Mouse (Mus musculus): Measurements from ENCODE around the gene Riok1.

GRCm38 (mm10) chr13:38064854-38065663, 28.3 kb downstream of the Riok1 start:
- TF ChIP-seq GATA1 (IDR thresholded peaks at IDR 0.05; ENCODE audit: borderline replicate concordance, low read length) (no peak), FLI1 (IDR thresholded peaks at IDR 0.05; ENCODE audit: low read length) (no peak)
